Mouse (Mus musculus) lung, embryonic 14.5 days (tissue): ENCODE results near the gene Psmd9. TPM values are rescaled to one million over a fixed set of nuclear protein-coding genes. Genes with fewer than 3 reads are reported as not detected.
A peak's percentile ranks its signal among the peaks of the same experiment; 100 is the strongest.

Experiments used
- ATAC-seq: fragments of 200-750 bp; cut with Nextera tagmentation; 2 replicates; pipeline ENCODE4 v1.8.0; 2017; ENCODE audit warnings: mild to moderate bottlenecking, moderate TSS enrichment, moderate library complexity; ENCODE audit not compliant: insufficient read depth
- DNase-seq: peaks from one replicate; pipeline ENCODE4 v3.0.0-alpha.2; 2015
- H3K27ac ChIP-seq: fragments of 300-500 bp; sonication (generic); 2 replicates; pipeline ENCODE4 v1.5.1; 2014; ENCODE audit warnings: low read depth, mild to moderate bottlenecking, moderate library complexity
- H3K27me3 ChIP-seq: fragments of 300-500 bp; sonication (generic); 2 replicates; pipeline ENCODE4 v1.6.1; 2014; ENCODE audit warnings: low read length, control low read depth; ENCODE audit not compliant: insufficient read depth
- H3K36me3 ChIP-seq: fragments of 300-500 bp; sonication (generic); 2 replicates; pipeline ENCODE4 v1.6.1; 2014; ENCODE audit warnings: control low read depth; ENCODE audit not compliant: insufficient read depth
- H3K4me1 ChIP-seq: fragments of 300-500 bp; sonication (generic); 2 replicates; pipeline ENCODE4 v1.6.1; 2014; ENCODE audit warnings: antibody characterized with exemption, control low read depth; ENCODE audit not compliant: insufficient read depth
- H3K4me2 ChIP-seq: fragments of 300-500 bp; sonication (generic); 2 replicates; pipeline ENCODE4 v1.6.1; 2014; ENCODE audit warnings: mild to moderate bottlenecking
- H3K4me3 ChIP-seq: fragments of 300-500 bp; sonication (generic); 2 replicates; pipeline ENCODE4 v1.5.1; 2014; ENCODE audit warnings: low read depth, low read length
- H3K9ac ChIP-seq: fragments of 300-500 bp; sonication (generic); 2 replicates; pipeline ENCODE4 v1.6.1; 2014
- H3K9me3 ChIP-seq: fragments of 300-500 bp; sonication (generic); 2 replicates; pipeline ENCODE4 v1.6.1; 2016; ENCODE audit warnings: low read depth, low read length, control low read depth
- CTCF ChIP-seq: IDR thresholded peaks from 2 replicates; pipeline ENCODE4 v1.5.1; 2016; ENCODE audit warnings: antibody characterized with exemption, low read depth
- WGBS: fragments of 180-500 bp; shearing (Covaris S2); extraction: QIAGEN DNeasy Blood & Tissue Kit; methylation state at CpG from one replicate; pipeline ENCODE4 v1.1.7; 2014; 5-methylcytosine and 5-hydroxymethylcytosine counted together
- polyA plus RNA-seq: library from polyadenylated mRNA; unstranded; fragments of >200 nt; fragmentation: Nextera tagmentation; extraction: Ambion mirVana; gene quantifications from 2 replicates; pipeline ENCODE4 v1.2.1, GENCODE M21; 2014

Psmd9 gene
- polyA plus RNA-seq, 1 experiment from 2014 or later = 81.7 TPM

GRCm38 (mm10) chr5:123272927-123273326 lies 103.7 kb downstream of the Psmd9 start:
- Histone ChIP-seq H3K9me3 (no peaks in the 10 kb centered on the region), H3K9ac (no peak overlapping the region), H3K27ac (no peak overlapping the region), H3K4me2 (no peak overlapping the region), H3K27me3 (no peaks in the 10 kb centered on the region), H3K36me3 (no peaks in the 10 kb centered on the region), H3K4me1 (no peaks in the 10 kb centered on the region), H3K4me3 (no peak overlapping the region)
- DNase-seq = no peak
- WGBS = 71% methylated on average over 5 of the region's 5 CpGs
- TF ChIP-seq CTCF = no peak
- ATAC-seq = no peak

- Histone ChIP-seq H3K4me3 (no peak overlapping the region), H3K4me2 (no peak overlapping the region; the same call in 1 of the 2 replicates), H3K36me3 (no peaks in the 10 kb centered on the region), H3K27ac (peak overlapping the region; percentile 79), H3K4me1 (no peaks in the 10 kb centered on the region), H3K27me3 (no peaks in the 10 kb centered on the region), H3K9me3 (no peaks in the 10 kb centered on the region), H3K9ac (no peak overlapping the region)
- 66% methylated on average over 9 of the region's 9 CpGs for WGBS
- ATAC-seq (no peak), DNase-seq (peak; percentile 41)
- no peak for TF ChIP-seq CTCF
Measured at GRCm38 (mm10) chr5:123276636-123277341, 107.6 kb downstream of the Psmd9 start.

- Histone ChIP-seq H3K27me3 (no peaks in the 10 kb centered on the region), H3K4me2 (no peak overlapping the region), H3K9me3 (no peaks in the 10 kb centered on the region), H3K27ac (peak overlapping the region; percentile 79), H3K4me3 (no peak overlapping the region), H3K4me1 (no peaks in the 10 kb centered on the region), H3K9ac (no peak overlapping the region), H3K36me3 (no peaks in the 10 kb centered on the region)
- no peak for TF ChIP-seq CTCF
- WGBS = 32% methylated on average over 7 of the region's 7 CpGs
- ATAC-seq = peak; percentile 86
- DNase-seq = peak; percentile 93
Measured at GRCm38 (mm10) chr5:123277342-123277701, 108.1 kb downstream of the Psmd9 start.

GRCm38 (mm10) chr5:123277704-123278103 lies 108.5 kb downstream of the Psmd9 start:
- peak; percentile 35 for ATAC-seq

GRCm38 (mm10) chr5:123279248-123279647 lies 110.0 kb downstream of the Psmd9 start:
- no peaks in the 10 kb centered on the region for H3K27me3 ChIP-seq
- H3K9me3 ChIP-seq = no peaks in the 10 kb centered on the region
- no peaks in the 10 kb centered on the region for H3K4me1 ChIP-seq
- no peak overlapping the region for H3K27ac ChIP-seq
- H3K4me2 ChIP-seq = no peak overlapping the region
- ATAC-seq (no peak), DNase-seq (no peak)
- no peaks in the 10 kb centered on the region for H3K36me3 ChIP-seq
- no peak overlapping the region for H3K9ac ChIP-seq
- H3K4me3 ChIP-seq = no peak overlapping the region
- no peak for TF ChIP-seq CTCF
- WGBS = 91% methylated on average over 4 of the region's 4 CpGs

More at GRCm38 (mm10) chr5:123277704-123278103, 108.5 kb downstream of the Psmd9 start:
- Histone ChIP-seq H3K4me3 (no peak overlapping the region), H3K27me3 (no peaks in the 10 kb centered on the region), H3K27ac (peak overlapping the region; percentile 79), H3K36me3 (no peaks in the 10 kb centered on the region), H3K9ac (no peak overlapping the region), H3K4me2 (no peak overlapping the region), H3K9me3 (no peaks in the 10 kb centered on the region), H3K4me1 (no peaks in the 10 kb centered on the region)
- WGBS = 47% methylated on average over 4 of the region's 4 CpGs
- no peak for TF ChIP-seq CTCF
- no peak for DNase-seq

- Histone ChIP-seq H3K27me3 (no peaks in the 10 kb centered on the region), H3K4me3 (no peak overlapping the region), H3K36me3 (no peaks in the 10 kb centered on the region), H3K4me1 (no peaks in the 10 kb centered on the region), H3K9me3 (no peaks in the 10 kb centered on the region), H3K4me2 (no peak overlapping the region), H3K27ac (no peak overlapping the region), H3K9ac (no peak overlapping the region)
- 68% methylated on average over 9 of the region's 9 CpGs for WGBS
- no peak for TF ChIP-seq CTCF
- ATAC-seq = no peak
- no peak for DNase-seq
Measured at GRCm38 (mm10) chr5:123281336-123282136, 112.3 kb downstream of the Psmd9 start.

GRCm38 (mm10) chr5:123285174-123285573 lies 116.0 kb downstream of the Psmd9 start:
- no peak overlapping the region for H3K9ac ChIP-seq
- no peaks in the 10 kb centered on the region for H3K36me3 ChIP-seq
- peak; percentile 62 for TF ChIP-seq CTCF
- no peak overlapping the region for H3K4me3 ChIP-seq
- H3K4me2 ChIP-seq = no peak overlapping the region
- H3K27ac ChIP-seq = no peak overlapping the region
- H3K27me3 ChIP-seq = no peaks in the 10 kb centered on the region
- DNase-seq (peak; percentile 53), ATAC-seq (no peak)
- whole genome bisulfite sequencing = 39% methylated on average over 8 of the region's 8 CpGs
- H3K9me3 ChIP-seq = no peaks in the 10 kb centered on the region
- no peaks in the 10 kb centered on the region for H3K4me1 ChIP-seq
